Mouse (Mus musculus) heart, postnatal 0 days (tissue): Measurements from ENCODE around the gene Plin5.

ENCODE experiments used
- CTCF ChIP-seq: IDR thresholded peaks from 2 replicates; pipeline ENCODE4 v1.5.1; 2016; ENCODE audit warnings: antibody characterized with exemption, control low read depth, low read depth
- EP300 ChIP-seq: IDR thresholded peaks from 2 replicates; pipeline ENCODE4 v1.6.1; 2016; ENCODE audit warnings: antibody characterized with exemption, low read depth

DNA sequence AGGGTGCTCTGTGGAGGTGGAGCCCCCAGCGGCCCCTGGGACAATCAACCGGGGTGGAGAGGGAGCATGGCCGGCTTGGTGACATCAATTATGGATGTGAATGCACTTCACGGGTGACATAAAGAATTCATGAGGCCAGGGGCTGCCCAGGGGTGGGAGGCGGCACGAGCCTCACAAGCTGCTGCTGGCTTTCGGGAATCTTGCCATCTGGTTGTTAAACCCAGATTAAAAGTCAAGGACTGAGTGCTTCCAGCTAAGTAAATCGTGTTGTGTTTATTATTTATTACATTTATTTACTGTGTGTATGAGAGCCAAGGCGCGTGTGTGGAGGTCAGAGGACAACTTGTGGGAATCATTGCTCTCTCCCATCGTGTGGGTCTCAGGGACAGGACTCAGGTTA is 48.3 kb upstream of the Plin5 start:
- TF ChIP-seq CTCF (no peak), EP300 (no peak)
